Mouse (Mus musculus) intestine, postnatal 0 days (tissue): Measurements from ENCODE around the gene Gnb3. TPM values are rescaled to one million over a fixed set of nuclear protein-coding genes. Genes with fewer than 3 reads are reported as not detected.
"Not testable (repeated sequence)": the region's sequence is repeated elsewhere in the genome, so short reads cannot be mapped to it uniquely, and the experiment has no call there.

ENCODE experiments used
- ATAC-seq: fragments of 200-750 bp; cut with Nextera tagmentation; 2 replicates; pipeline ENCODE4 v1.8.0; 2017; ENCODE audit warnings: mild to moderate bottlenecking, moderate TSS enrichment, moderate library complexity
- H3K27ac ChIP-seq: fragments of 300-500 bp; sonication (generic); 2 replicates; pipeline ENCODE4 v1.5.1; 2014; ENCODE audit warnings: mild to moderate bottlenecking, low read depth, low read length, moderate library complexity
- H3K27me3 ChIP-seq: fragments of 300-500 bp; sonication (generic); replicated peaks from 2 replicates; pipeline ENCODE4 v1.6.1; 2014; ENCODE audit warnings: low read length, mixed read lengths; ENCODE audit not compliant: control insufficient read depth, insufficient read depth
- H3K36me3 ChIP-seq: fragments of 300-500 bp; sonication (generic); 2 replicates; pipeline ENCODE4 v1.6.1; 2014; ENCODE audit warnings: mild to moderate bottlenecking, moderate library complexity; ENCODE audit not compliant: control insufficient read depth, insufficient read depth
- H3K4me1 ChIP-seq: fragments of 300-500 bp; sonication (generic); replicated peaks from 2 replicates; pipeline ENCODE4 v1.6.1; 2014; ENCODE audit warnings: antibody characterized with exemption, low read length, mixed read lengths; ENCODE audit not compliant: control insufficient read depth, insufficient read depth
- H3K4me2 ChIP-seq: fragments of 300-500 bp; sonication (generic); replicated peaks from 2 replicates; pipeline ENCODE4 v1.6.1; 2014; ENCODE audit warnings: low read depth, mild to moderate bottlenecking, moderate library complexity
- H3K4me3 ChIP-seq: fragments of 300-500 bp; sonication (generic); 2 replicates; pipeline ENCODE4 v1.5.1; 2014; ENCODE audit warnings: low read depth, low read length
- H3K9ac ChIP-seq: fragments of 300-500 bp; sonication (generic); 2 replicates; pipeline ENCODE4 v1.6.1; 2014; ENCODE audit warnings: mild to moderate bottlenecking, low read depth, low read length
- H3K9me3 ChIP-seq: fragments of 300-500 bp; sonication (generic); 2 replicates; pipeline ENCODE4 v1.6.1; 2016; ENCODE audit warnings: mixed run types; ENCODE audit not compliant: control insufficient read depth
- CTCF ChIP-seq: sonication (generic); IDR thresholded peaks from 2 replicates; pipeline ENCODE4 v1.5.1; 2016; ENCODE audit warnings: low read depth, mild to moderate bottlenecking, control low read depth, antibody characterized with exemption, moderate library complexity
- WGBS: fragments of 180-500 bp; shearing (Covaris S2); extraction: QIAGEN DNeasy Blood & Tissue Kit; methylation state at CpG from one replicate; pipeline ENCODE4 v1.1.7; 2014; 5-methylcytosine and 5-hydroxymethylcytosine counted together
- polyA plus RNA-seq: library from polyadenylated mRNA; unstranded; fragments of >200 nt; fragmentation: Nextera tagmentation; extraction: Ambion mirVana; gene quantifications from 2 replicates; pipeline ENCODE4 v1.2.1, GENCODE M21; 2015

The Gnb3 gene
- polyA plus RNA-seq, 1 experiment from 2014 or later = 0.42 TPM

GRCm38 (mm10) chr6:124811701-124812560, 28.1 kb downstream of the Gnb3 start:
- TF ChIP-seq CTCF = no peak
- Histone ChIP-seq H3K4me1 (peaks cover 17% of the 10 kb centered on the region), H3K27ac (peak overlapping the region; percentile 88; the same call in 1 of the 2 replicates), H3K27me3 (no peaks in the 10 kb centered on the region), H3K36me3 (peaks cover 42% of the 10 kb centered on the region; the same call in 1 of the 2 replicates), H3K9ac (peak overlapping the region; percentile 31; the same call in 1 of the 2 replicates), H3K9me3 (no peaks in the 10 kb centered on the region), H3K4me3 (peak overlapping the region; percentile 59), H3K4me2 (peak overlapping the region; percentile 70)
- ATAC-seq = no peak
- WGBS = 60% methylated on average over 24 of the region's 24 CpGs

- Histone ChIP-seq H3K27ac (peak overlapping the region; percentile 88; the same call in 1 of the 2 replicates), H3K4me3 (no peak overlapping the region), H3K4me1 (peaks cover 17% of the 10 kb centered on the region), H3K36me3 (peaks cover 37% of the 10 kb centered on the region; the same call in 1 of the 2 replicates), H3K9me3 (no peaks in the 10 kb centered on the region), H3K4me2 (no peak overlapping the region), H3K27me3 (no peaks in the 10 kb centered on the region), H3K9ac (no peak overlapping the region)
- 64% methylated on average over 4 of the region's 4 CpGs for WGBS
- TF ChIP-seq CTCF = no peak
- no peak for ATAC-seq
These were observed 28.7 kb downstream of the Gnb3 start for GRCm38 (mm10) chr6:124811403-124811665.

- peak overlapping the region; percentile 95 for H3K4me2 ChIP-seq
- H3K27ac ChIP-seq, H3K9me3 ChIP-seq, H3K9ac ChIP-seq, H3K27me3 ChIP-seq, ATAC-seq: not testable (repeated sequence)
- 0 out of 2 replicates have a peak overlapping the region, but pooled peaks have one; percentile 64 for H3K4me3 ChIP-seq
- peaks cover 17% of the 10 kb centered on the region for H3K4me1 ChIP-seq
- peaks cover 32% of the 10 kb centered on the region; the same call in 1 of the 2 replicates for H3K36me3 ChIP-seq
- WGBS = 77% methylated on average over 11 of the region's 11 CpGs
These were observed 29.3 kb downstream of the Gnb3 start for GRCm38 (mm10) chr6:124810566-124811402.

- WGBS = 36% methylated on average over 14 of the region's 14 CpGs
- H3K27me3 ChIP-seq = no peaks in the 10 kb centered on the region
- H3K9ac ChIP-seq = peak overlapping the region; percentile 73
- H3K4me2 ChIP-seq = peak overlapping the region; percentile 95
- ATAC-seq = no peak
- H3K9me3 ChIP-seq = no peaks in the 10 kb centered on the region
- H3K27ac ChIP-seq = peak overlapping the region; percentile 95
- peak overlapping the region; percentile 64 for H3K4me3 ChIP-seq
- H3K36me3 ChIP-seq = peaks cover 26% of the 10 kb centered on the region; the same call in 1 of the 2 replicates
- H3K4me1 ChIP-seq = peaks cover 17% of the 10 kb centered on the region
- no peak for TF ChIP-seq CTCF
These were observed 30.1 kb downstream of the Gnb3 start for GRCm38 (mm10) chr6:124809775-124810538.

DNA sequence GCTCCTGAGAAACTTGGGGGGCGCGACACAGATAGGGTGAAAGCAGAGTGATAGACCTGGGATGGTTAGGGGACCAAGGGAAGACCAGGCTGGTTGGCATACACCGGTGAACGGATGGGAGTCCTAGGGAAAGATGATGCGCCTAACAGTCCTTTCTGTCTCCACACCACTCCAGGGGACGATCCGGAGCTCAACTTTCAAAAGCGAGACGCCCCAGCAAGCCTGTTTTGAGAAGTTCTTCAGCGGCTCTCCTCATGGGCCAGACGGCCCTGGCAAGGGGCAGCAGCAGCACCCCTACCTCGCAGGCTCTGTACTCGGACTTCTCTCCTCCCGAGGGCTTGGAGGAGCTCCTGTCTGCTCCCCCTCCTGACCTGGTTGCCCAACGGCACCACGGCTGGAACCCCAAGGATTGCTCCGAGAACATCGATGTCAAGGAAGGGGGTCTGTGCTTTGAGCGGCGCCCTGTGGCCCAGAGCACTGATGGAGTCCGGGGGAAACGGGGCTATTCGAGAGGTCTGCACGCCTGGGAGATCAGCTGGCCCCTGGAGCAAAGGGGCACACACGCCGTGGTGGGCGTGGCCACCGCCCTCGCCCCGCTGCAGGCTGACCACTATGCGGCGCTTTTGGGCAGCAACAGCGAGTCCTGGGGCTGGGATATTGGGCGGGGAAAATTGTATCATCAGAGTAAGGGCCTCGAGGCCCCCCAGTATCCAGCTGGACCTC, 30.9 kb downstream of the Gnb3 start:
- Histone ChIP-seq H3K4me1 (peaks cover 14% of the 10 kb centered on the region; the same call in 1 of the 2 replicates), H3K9ac (peak overlapping the region; percentile 73), H3K4me3 (peak overlapping the region; percentile 64), H3K9me3 (no peaks in the 10 kb centered on the region), H3K4me2 (peak overlapping the region; percentile 95), H3K27ac (peak overlapping the region; percentile 95), H3K27me3 (no peaks in the 10 kb centered on the region), H3K36me3 (peaks cover 26% of the 10 kb centered on the region; the same call in 1 of the 2 replicates)
- TF ChIP-seq CTCF = peak; percentile 91
- ATAC-seq = 0 out of 2 replicates have a peak, but pooled peaks have one; percentile 8
- under 1% methylated on average over 35 of the region's 35 CpGs for WGBS
